Comparison of ENCODE assay signal across 14 mouse cellular contexts in genomic region chr7:73412419-73412818, GRCm38 (mm10). TPM values are rescaled to one million over a fixed set of nuclear protein-coding genes. Genes with fewer than 3 reads are reported as not detected.
DNase-seq lines count a peak whose midpoint lies in the region; ATAC-seq lines count a peak whose summit lies in the region.
"Had no signal": no experiment of that assay in that cellular context is flagged by ENCODE, and none has a peak within 500 bp of the region (broad histone marks: within the 10 kb centered on the region; RNA-seq: fewer than 3 reads in every experiment).

No protein-coding gene starts in this region.

- H3K4me3 ChIP-seq in embryonic facial prominence, embryonic 13.5 days, result no peak overlapping the region
- no peak overlapping the region for H3K4me3 ChIP-seq in embryonic facial prominence, embryonic 10.5 days
- H3K4me3 ChIP-seq in hindbrain, embryonic 13.5 days, result no peak overlapping the region
- H3K4me3 ChIP-seq in hindbrain, embryonic 11.5 days (ENCODE audit: low read depth, low read length), result no peak overlapping the region
- no peak overlapping the region for H3K4me3 ChIP-seq in embryonic facial prominence, embryonic 14.5 days (ENCODE audit: low read depth, low read length)
- H3K4me3 ChIP-seq in midbrain, embryonic 15.5 days, result no peak overlapping the region
- H3K4me3 ChIP-seq: embryonic facial prominence, embryonic 12.5 days; kidney, embryonic 15.5 days had no signal

- H3K9me3 ChIP-seq in embryonic facial prominence, embryonic 13.5 days, result no peaks in the 10 kb centered on the region
- no peaks in the 10 kb centered on the region for H3K9me3 ChIP-seq in embryonic facial prominence, embryonic 10.5 days
- no peaks in the 10 kb centered on the region for H3K9me3 ChIP-seq in hindbrain, embryonic 13.5 days
- H3K9me3 ChIP-seq in hindbrain, embryonic 11.5 days (ENCODE audit: control insufficient read depth, low read length), result no peaks in the 10 kb centered on the region
- H3K9me3 ChIP-seq in embryonic facial prominence, embryonic 14.5 days (ENCODE audit: control insufficient read depth, low read length), result no peaks in the 10 kb centered on the region
- no peaks in the 10 kb centered on the region for H3K9me3 ChIP-seq in midbrain, embryonic 15.5 days
- H3K9me3 ChIP-seq: embryonic facial prominence, embryonic 12.5 days; kidney, embryonic 15.5 days had no signal

- H3K9ac ChIP-seq in embryonic facial prominence, embryonic 13.5 days, result no peak overlapping the region
- 0 out of 2 replicates have a peak overlapping the region, but pooled peaks have one; percentile 1 for H3K9ac ChIP-seq in hindbrain, embryonic 13.5 days
- H3K9ac ChIP-seq in hindbrain, embryonic 11.5 days (ENCODE audit: low read depth, low read length), result no peak overlapping the region
- peak overlapping the region; percentile 2; the same call in 1 of the 2 replicates for H3K9ac ChIP-seq in embryonic facial prominence, embryonic 14.5 days (ENCODE audit: low read depth, low read length)
- no peak overlapping the region for H3K9ac ChIP-seq in midbrain, embryonic 15.5 days
- H3K9ac ChIP-seq: embryonic facial prominence, embryonic 12.5 days; kidney, embryonic 15.5 days; liver, postnatal 0 days had no signal

- 80% methylated on average over 7 of the region's 7 CpGs for WGBS in embryonic facial prominence, embryonic 13.5 days
- 90% methylated on average over 7 of the region's 7 CpGs for WGBS in embryonic facial prominence, embryonic 10.5 days
- WGBS in hindbrain, embryonic 13.5 days, result 65% methylated on average over 7 of the region's 7 CpGs
- 72% methylated on average over 7 of the region's 7 CpGs for WGBS in hindbrain, embryonic 11.5 days
- WGBS in embryonic facial prominence, embryonic 14.5 days, result 60% methylated on average over 7 of the region's 7 CpGs
- 65% methylated on average over 7 of the region's 7 CpGs for WGBS in midbrain, embryonic 15.5 days

- no peak for DNase-seq in embryonic facial prominence, embryonic 10.5 days (ENCODE audit: low spot score)
- DNase-seq in hindbrain, embryonic 11.5 days (ENCODE audit: low spot score), result no peak
- DNase-seq in embryonic facial prominence, embryonic 14.5 days (ENCODE audit: low spot score), result peak; percentile 73
- no peak for DNase-seq in thymus, postnatal 14 days
- no peak for DNase-seq in cerebellum, adult 11 months
- DNase-seq: cerebellum, adult 9-11 months; left cerebral cortex, postnatal 4 days; liver, postnatal 0 days; thymus, adult 18-20 months had no signal

- no peak for ATAC-seq in embryonic facial prominence, embryonic 13.5 days (ENCODE audit: insufficient number of reproducible peaks, insufficient read depth, low FRiP score, low TSS enrichment, low read depth)
- ATAC-seq in hindbrain, embryonic 13.5 days (ENCODE audit: low FRiP score), result peak; percentile 30; the same call in 1 of the 2 replicates
- ATAC-seq in hindbrain, embryonic 11.5 days (ENCODE audit: low FRiP score), result no peak
- peak; percentile 19; the same call in 1 of the 2 replicates for ATAC-seq in embryonic facial prominence, embryonic 14.5 days (ENCODE audit: low read depth)
- ATAC-seq in midbrain, embryonic 15.5 days (replicated peaks), result 0 out of 2 replicates have a peak, but pooled peaks have one; percentile 21
- ATAC-seq: liver, postnatal 0 days had no signal

- 0 out of 2 replicates have a peak overlapping the region, but pooled peaks have one; percentile 22 for H3K27ac ChIP-seq in embryonic facial prominence, embryonic 13.5 days
- H3K27ac ChIP-seq in embryonic facial prominence, embryonic 10.5 days (replicated peaks), result no peak overlapping the region
- peak overlapping the region; percentile 35 for H3K27ac ChIP-seq in hindbrain, embryonic 13.5 days
- no peak overlapping the region for H3K27ac ChIP-seq in hindbrain, embryonic 11.5 days (ENCODE audit: low read depth, low read length)
- H3K27ac ChIP-seq in embryonic facial prominence, embryonic 14.5 days (replicated peaks; ENCODE audit: low read depth, low read length), result no peak overlapping the region; the same call in 1 of the 2 replicates
- peak overlapping the region; percentile 45 for H3K27ac ChIP-seq in midbrain, embryonic 15.5 days
- H3K27ac ChIP-seq: embryonic facial prominence, embryonic 12.5 days; kidney, embryonic 15.5 days had no signal

- peaks cover 90% of the 10 kb centered on the region for H3K36me3 ChIP-seq in embryonic facial prominence, embryonic 13.5 days
- peaks cover 100% of the 10 kb centered on the region for H3K36me3 ChIP-seq in embryonic facial prominence, embryonic 10.5 days (replicated peaks)
- H3K36me3 ChIP-seq in hindbrain, embryonic 13.5 days, result peaks cover 65% of the 10 kb centered on the region
- peaks cover 26% of the 10 kb centered on the region for H3K36me3 ChIP-seq in hindbrain, embryonic 11.5 days (ENCODE audit: control insufficient read depth, insufficient read depth, low read length)
- peaks cover 80% of the 10 kb centered on the region for H3K36me3 ChIP-seq in embryonic facial prominence, embryonic 14.5 days (ENCODE audit: control insufficient read depth, insufficient read depth, low read length)
- H3K36me3 ChIP-seq in midbrain, embryonic 15.5 days (replicated peaks), result 0 out of 2 replicates have a peak, but pooled peaks cover 7% of the 10 kb centered on the region

- H3K4me1 ChIP-seq in embryonic facial prominence, embryonic 13.5 days, result peaks cover 20% of the 10 kb centered on the region
- peaks cover 24% of the 10 kb centered on the region for H3K4me1 ChIP-seq in embryonic facial prominence, embryonic 10.5 days
- peaks cover 57% of the 10 kb centered on the region for H3K4me1 ChIP-seq in hindbrain, embryonic 13.5 days (replicated peaks)
- H3K4me1 ChIP-seq in hindbrain, embryonic 11.5 days (replicated peaks; ENCODE audit: control insufficient read depth, insufficient read depth, low read length), result peaks cover 3% of the 10 kb centered on the region; the same call in 1 of the 2 replicates
- peaks cover 15% of the 10 kb centered on the region for H3K4me1 ChIP-seq in embryonic facial prominence, embryonic 14.5 days (ENCODE audit: control insufficient read depth, insufficient read depth, low read length)
- peaks cover 17% of the 10 kb centered on the region for H3K4me1 ChIP-seq in midbrain, embryonic 15.5 days

- H3K27me3 ChIP-seq in embryonic facial prominence, embryonic 13.5 days, result no peaks in the 10 kb centered on the region
- H3K27me3 ChIP-seq in embryonic facial prominence, embryonic 10.5 days (replicated peaks; ENCODE audit: low read depth, poor library complexity, severe bottlenecking), result no peaks in the 10 kb centered on the region
- no peaks in the 10 kb centered on the region for H3K27me3 ChIP-seq in hindbrain, embryonic 13.5 days
- H3K27me3 ChIP-seq in hindbrain, embryonic 11.5 days (ENCODE audit: control insufficient read depth, insufficient read depth, low read length), result no peaks in the 10 kb centered on the region
- no peaks in the 10 kb centered on the region for H3K27me3 ChIP-seq in embryonic facial prominence, embryonic 14.5 days (replicated peaks; ENCODE audit: control insufficient read depth, insufficient read depth, low read length)
- H3K27me3 ChIP-seq in midbrain, embryonic 15.5 days (replicated peaks), result no peaks in the 10 kb centered on the region
- H3K27me3 ChIP-seq: embryonic facial prominence, embryonic 12.5 days; kidney, embryonic 15.5 days had no signal

- no peak overlapping the region for H3K4me2 ChIP-seq in embryonic facial prominence, embryonic 13.5 days
- H3K4me2 ChIP-seq in hindbrain, embryonic 13.5 days, result no peak overlapping the region
- H3K4me2 ChIP-seq in hindbrain, embryonic 11.5 days (replicated peaks; ENCODE audit: low read depth, low read length), result no peak overlapping the region
- H3K4me2 ChIP-seq in embryonic facial prominence, embryonic 14.5 days (ENCODE audit: low read depth, low read length), result no peak overlapping the region
- H3K4me2 ChIP-seq in midbrain, embryonic 15.5 days, result no peak overlapping the region
- H3K4me2 ChIP-seq: embryonic facial prominence, embryonic 12.5 days; kidney, embryonic 15.5 days had no signal

RNA-seq across cellular contexts. Expression of gene Rgma, which starts 37.1 kb away (rescaled TPM):
- 21.8 and 23.6 TPM in 2 replicates for polyA plus RNA-seq in embryonic facial prominence, embryonic 13.5 days (2015; fragmentation: Nextera tagmentation; extraction: Ambion mirVana)
- polyA plus RNA-seq in embryonic facial prominence, embryonic 10.5 days (2016; fragmentation: Nextera tagmentation; extraction: Ambion mirVana), result 23.4 and 26.5 TPM in 2 replicates
- 40.0 and 41.1 TPM in 2 replicates for polyA plus RNA-seq in hindbrain, embryonic 13.5 days (2015; fragmentation: Nextera tagmentation; extraction: Ambion mirVana)
- polyA plus RNA-seq in hindbrain, embryonic 11.5 days (2014; fragmentation: Nextera tagmentation; extraction: Ambion mirVana), result 36.5 and 52.5 TPM in 2 replicates
- 19.6 and 26.1 TPM in 2 replicates for polyA plus RNA-seq in embryonic facial prominence, embryonic 14.5 days (2014; fragmentation: Nextera tagmentation; extraction: Ambion mirVana)
- 46.6 and 50.4 TPM in 2 replicates for polyA plus RNA-seq in midbrain, embryonic 15.5 days (2015; fragmentation: Nextera tagmentation; extraction: Ambion mirVana)

Comparison
In these comparisons a context has a peak if more than half of its experiments do, and no peak if none do; other contexts are left out.
1. ATAC-seq: peak in hindbrain, embryonic 13.5 days (single experiment), embryonic facial prominence, embryonic 14.5 days (single experiment) and midbrain, embryonic 15.5 days (single experiment); none in embryonic facial prominence, embryonic 13.5 days (single experiment) and hindbrain, embryonic 11.5 days (single experiment).
2. H3K27ac ChIP-seq: peak in embryonic facial prominence, embryonic 13.5 days (single experiment), hindbrain, embryonic 13.5 days (single experiment) and midbrain, embryonic 15.5 days (single experiment); none in embryonic facial prominence, embryonic 10.5 days (single experiment), hindbrain, embryonic 11.5 days (single experiment) and embryonic facial prominence, embryonic 14.5 days (single experiment).
3. H3K9ac ChIP-seq: peak in hindbrain, embryonic 13.5 days (single experiment) and embryonic facial prominence, embryonic 14.5 days (single experiment); none in embryonic facial prominence, embryonic 13.5 days (single experiment), hindbrain, embryonic 11.5 days (single experiment) and midbrain, embryonic 15.5 days (single experiment).